Mouse (Mus musculus): Measurements from ENCODE around the gene Tent5d. TPM values are rescaled to one million over a fixed set of nuclear protein-coding genes. Genes with fewer than 3 reads are reported as not detected.

Tent5d gene
- polyA plus RNA-seq (2017; shearing (Covaris generic)) = not detected

GRCm38 (mm10) chrX:107792290-107792689 is at the start of gene Tent5d:
Gene Tent5d, plus strand, starts transcription at chrX:107792590.

GRCm38 (mm10) chrX:107816218-107816554 is 23.8 kb downstream of the Tent5d start, which contains the start of gene 2610002M06Rik:
Gene 2610002M06Rik, minus strand, starts transcription at chrX:107816334.

Other genes with a start within 250 kb of the Tent5d start
- gene Tbx22, start 124.6 kb upstream of the Tent5d start, polyA plus RNA-seq (2017; shearing (Covaris generic)) = not detected
- gene 2610002M06Rik, start 23.7 kb downstream of the Tent5d start, polyA plus RNA-seq (2017; shearing (Covaris generic)) = 16.2 TPM
- not detected for gene Gm732, start 155.9 kb downstream of the Tent5d start, polyA plus RNA-seq (2017; shearing (Covaris generic))

Data from naive thymus-derived CD4-positive, alpha-beta T cell, adult 5 months (primary cell).